Mouse (Mus musculus): Measurements from ENCODE around the gene Mcur1.

DNA sequence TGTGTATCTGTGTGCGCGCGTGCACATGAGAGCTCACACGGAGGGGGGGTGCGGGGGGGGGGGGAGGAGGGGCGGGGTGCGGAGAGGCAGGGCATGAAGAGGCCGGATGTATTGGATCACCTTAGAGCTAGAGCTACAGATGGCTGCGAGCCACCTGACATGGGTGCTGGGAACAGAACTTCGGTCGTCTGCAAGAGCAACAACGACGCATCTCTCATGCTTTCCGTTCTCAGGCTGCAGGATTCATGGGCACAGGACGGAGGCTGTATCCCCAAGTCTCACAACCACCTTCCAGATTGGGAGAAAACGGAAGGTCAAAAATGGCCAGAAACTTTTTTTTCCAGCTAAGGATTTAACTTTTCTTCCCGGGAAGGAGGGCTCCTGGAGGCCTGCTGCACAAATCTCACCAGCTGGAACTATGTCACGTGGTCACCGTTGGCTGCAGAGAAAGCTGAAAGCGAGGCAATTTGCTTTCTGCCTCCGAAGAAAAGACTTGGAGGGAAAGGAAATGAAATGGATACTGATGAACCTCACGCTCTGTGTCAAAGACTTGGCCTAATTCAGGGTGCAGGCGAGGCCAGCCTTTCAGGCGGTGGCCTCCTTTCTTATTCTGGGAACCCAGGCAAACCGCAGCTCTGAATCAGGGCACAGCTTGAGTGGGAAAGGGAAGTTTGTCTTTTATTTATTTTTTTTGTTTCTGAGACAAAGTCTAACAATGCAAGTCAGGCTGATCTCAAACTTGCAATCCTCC lies 7.3 kb upstream of the Mcur1 start:
- TF ChIP-seq CTCF (IDR thresholded peaks at IDR 0.05; ENCODE audit: low read depth, low read length) (no peak), POLR2A (IDR thresholded peaks at IDR 0.05; ENCODE audit: extremely low read depth, insufficient read depth, low read length) (no peak)
